Comparison of ENCODE assay signal across 23 mouse cellular contexts in genomic region chr2:72703238-72703637, GRCm38 (mm10).
A peak's percentile ranks its signal among the peaks of the same experiment; 100 is the strongest.
DNase-seq lines count a peak whose midpoint lies in the region; ATAC-seq lines count a peak whose summit lies in the region.
"Had no signal": no experiment of that assay in that cellular context is flagged by ENCODE, and none has a peak within 500 bp of the region (broad histone marks: within the 10 kb centered on the region; RNA-seq: fewer than 3 reads in every experiment).

No protein-coding gene starts in this region.

- H3K9me3 ChIP-seq in intestine, embryonic 16.5 days (ENCODE audit: control insufficient read depth, low read length) = no peaks in the 10 kb centered on the region
- H3K9me3 ChIP-seq in intestine, embryonic 15.5 days = no peaks in the 10 kb centered on the region
- H3K9me3 ChIP-seq: forebrain, embryonic 10.5 days; heart, embryonic 10.5 days; midbrain, embryonic 15.5 days; neural tube, embryonic 12.5 days; stomach, embryonic 15.5 days had no signal

- no peaks in the 10 kb centered on the region for H3K4me1 ChIP-seq in intestine, embryonic 16.5 days (ENCODE audit: control insufficient read depth, insufficient read depth, low read length)
- H3K4me1 ChIP-seq in intestine, embryonic 15.5 days (replicated peaks) = 0 out of 2 replicates have a peak, but pooled peaks cover 2% of the 10 kb centered on the region
- H3K4me1 ChIP-seq: midbrain, embryonic 15.5 days; neural tube, embryonic 12.5 days had no signal

- no peaks in the 10 kb centered on the region for H3K27me3 ChIP-seq in intestine, embryonic 16.5 days (replicated peaks; ENCODE audit: control insufficient read depth, insufficient read depth, low read length)
- H3K27me3 ChIP-seq in intestine, embryonic 15.5 days (replicated peaks) = no peaks in the 10 kb centered on the region
- H3K27me3 ChIP-seq: stomach, embryonic 15.5 days had no signal

- DNase-seq in lung, adult 18-20 months = peak; percentile 69 to 82
- peak; percentile 36 for DNase-seq in lung, postnatal 10 days
- DNase-seq in right cerebral cortex, postnatal 14 days = no peak
- DNase-seq in urinary bladder, postnatal 36 days (ENCODE audit: low spot score in 2 of 2) = no peak
- no peak for DNase-seq in adrenal gland, adult 18-20 months (ENCODE audit: low spot score in 2 of 2)
- DNase-seq: adrenal gland, adult 8-10 months; cerebellum, adult 18-20 months; cerebellum, postnatal 14 days; gastrocnemius, postnatal 25 days; kidney, adult 18-20 months; thymus, postnatal 4 days had no signal

- H3K4me2 ChIP-seq in intestine, embryonic 16.5 days (ENCODE audit: low read depth, low read length) = no peak overlapping the region
- H3K4me2 ChIP-seq in intestine, embryonic 15.5 days (replicated peaks) = no peak overlapping the region
- H3K4me2 ChIP-seq: liver, embryonic 11.5 days; midbrain, embryonic 15.5 days; neural tube, embryonic 12.5 days; stomach, embryonic 15.5 days had no signal

- no peaks in the 10 kb centered on the region for H3K36me3 ChIP-seq in intestine, embryonic 16.5 days (ENCODE audit: control insufficient read depth, insufficient read depth, low read length)
- H3K36me3 ChIP-seq in intestine, embryonic 15.5 days = no peaks in the 10 kb centered on the region
- H3K36me3 ChIP-seq: forebrain, embryonic 10.5 days; heart, embryonic 10.5 days; midbrain, embryonic 15.5 days; neural tube, embryonic 12.5 days; stomach, embryonic 15.5 days had no signal

- WGBS in intestine, embryonic 16.5 days = 71% methylated on average over 11 of the region's 11 CpGs
- WGBS in intestine, embryonic 15.5 days = 76% methylated on average over 11 of the region's 11 CpGs

- H3K4me3 ChIP-seq in intestine, embryonic 16.5 days (ENCODE audit: low read length) = no peak overlapping the region
- H3K4me3 ChIP-seq in intestine, embryonic 15.5 days (replicated peaks) = no peak overlapping the region
- H3K4me3 ChIP-seq: forebrain, embryonic 10.5 days; heart, embryonic 10.5 days; left cerebral cortex, adult 2 months; midbrain, embryonic 15.5 days; neural tube, embryonic 12.5 days; stomach, embryonic 15.5 days had no signal

- no peak overlapping the region for H3K9ac ChIP-seq in intestine, embryonic 16.5 days (ENCODE audit: low read depth, low read length)
- no peak overlapping the region for H3K9ac ChIP-seq in intestine, embryonic 15.5 days
- H3K9ac ChIP-seq: midbrain, embryonic 15.5 days; neural tube, embryonic 12.5 days; stomach, embryonic 15.5 days had no signal

- 0 out of 2 replicates have a peak, but pooled peaks have one; percentile 40 for ATAC-seq in intestine, embryonic 16.5 days
- ATAC-seq in intestine, embryonic 15.5 days = no peak
- ATAC-seq: forebrain, embryonic 16.5 days; hindbrain, postnatal 0 days; midbrain, embryonic 15.5 days had no signal

- H3K27ac ChIP-seq in intestine, embryonic 16.5 days (ENCODE audit: low read length) = no peak overlapping the region
- H3K27ac ChIP-seq in intestine, embryonic 15.5 days = no peak overlapping the region
- H3K27ac ChIP-seq: forebrain, embryonic 10.5 days; heart, embryonic 10.5 days; hindbrain, postnatal 0 days; left cerebral cortex, adult 2 months; macrophage; midbrain, embryonic 15.5 days; neural tube, embryonic 12.5 days; stomach, embryonic 15.5 days had no signal

Comparison
In these comparisons a context has a peak if more than half of its experiments do, and no peak if none do; other contexts are left out.
1. DNase-seq: peak in lung, adult 18-20 months (2 of 2) and lung, postnatal 10 days (single experiment); none in right cerebral cortex, postnatal 14 days (single experiment), urinary bladder, postnatal 36 days (0 of 2) and adrenal gland, adult 18-20 months (0 of 2).